Mouse (Mus musculus) T-helper 2 cell (primary cell): ENCODE measurements around the gene Mtmr2.

ENCODE experiments used
- in situ Hi-C: fragments of 300-600 bp; cut with MboI, MseI; formaldehyde crosslinking; loops from one replicate; pipeline ENCODE4 v1.15.1; 2025; ENCODE audit warnings: high pct_unique_total_duplicates

Gene Mtmr2

GRCm38 (mm10) chr9:13806854-13807253 is 58.6 kb downstream of the Mtmr2 start:
- in situ Hi-C loops: no loop called here

GRCm38 (mm10) chr9:13807657-13808056 is 59.4 kb downstream of the Mtmr2 start:
- in situ Hi-C loops: no loop called here

- in situ Hi-C loops: loop anchor here (10.0 kb wide), 2 partner anchors 575 to 1535 kb away; no protein-coding TSS in a partner anchor
Measured at GRCm38 (mm10) chr9:13809937-13810336, 61.7 kb downstream of the Mtmr2 start.

- in situ Hi-C loops: loop anchor here (5.0 to 10.0 kb wide), 3 partner anchors 71 to 1526 kb away; partner anchors contain the start of gene Mtmr2
Measured at GRCm38 (mm10) chr9:13818369-13818768, 70.2 kb downstream of the Mtmr2 start.

- in situ Hi-C loops: no loop called here
Measured at GRCm38 (mm10) chr9:13820774-13821173, 72.6 kb downstream of the Mtmr2 start.

GRCm38 (mm10) chr9:13825896-13826295 is 77.7 kb downstream of the Mtmr2 start:
- in situ Hi-C loops: loop anchor here (25.0 kb wide), 1 partner anchor 1186 kb away; no protein-coding TSS in a partner anchor

- in situ Hi-C loops: loop anchor here (25.0 kb wide), 1 partner anchor 1186 kb away; no protein-coding TSS in a partner anchor
Measured at GRCm38 (mm10) chr9:13826391-13826805, 78.2 kb downstream of the Mtmr2 start.

GRCm38 (mm10) chr9:13826832-13827405 is 78.7 kb downstream of the Mtmr2 start, which contains the start of gene Cep57:
Cep57 (minus strand) TSS chr9:13827107.
- in situ Hi-C loops: loop anchor here (25.0 kb wide), 1 partner anchor 1185 kb away; no protein-coding TSS in a partner anchor

GRCm38 (mm10) chr9:13827406-13828086 is 79.3 kb downstream of the Mtmr2 start, which contains the start of gene Fam76b:
Fam76b (plus strand) TSS chr9:13827716.
- in situ Hi-C loops: loop anchor here (25.0 kb wide), 1 partner anchor 1185 kb away; no protein-coding TSS in a partner anchor

GRCm38 (mm10) chr9:13828087-13828441 is 79.9 kb downstream of the Mtmr2 start:
- in situ Hi-C loops: loop anchor here (25.0 kb wide), 1 partner anchor 1184 kb away; no protein-coding TSS in a partner anchor

GRCm38 (mm10) chr9:13835256-13835655 is 87.0 kb downstream of the Mtmr2 start:
- in situ Hi-C loops: loop anchor here (25.0 kb wide), 1 partner anchor 1177 kb away; no protein-coding TSS in a partner anchor

GRCm38 (mm10) chr9:13836726-13837125 is 88.5 kb downstream of the Mtmr2 start:
- in situ Hi-C loops: loop anchor here (25.0 kb wide), 1 partner anchor 1176 kb away; no protein-coding TSS in a partner anchor

GRCm38 (mm10) chr9:13847591-13847990 is 99.4 kb downstream of the Mtmr2 start:
- in situ Hi-C loops: loop anchor here (25.0 kb wide), 1 partner anchor 1165 kb away; no protein-coding TSS in a partner anchor

- in situ Hi-C loops: loop anchor here (25.0 kb wide), 1 partner anchor 1164 kb away; no protein-coding TSS in a partner anchor
Measured at GRCm38 (mm10) chr9:13848481-13849480, 100.6 kb downstream of the Mtmr2 start.

- in situ Hi-C loops: no loop called here
Measured at GRCm38 (mm10) chr9:13853876-13854275, 105.7 kb downstream of the Mtmr2 start.
